Mouse (Mus musculus): Measurements from ENCODE around the gene Stat6. TPM values are rescaled to one million over a fixed set of nuclear protein-coding genes. Genes with fewer than 3 reads are reported as not detected.

Stat6 gene
- total RNA-seq, 2 experiments from 2014 or later = 8.6 to 10.0 TPM

GRCm38 (mm10) chr10:127612079-127612775, 30.6 kb upstream of the Stat6 start:
- DNase-seq (ENCODE audit: low spot score in 2 of 2) = no peak
- intact Hi-C loops (cut with DNase I) = no loop called here

DNA sequence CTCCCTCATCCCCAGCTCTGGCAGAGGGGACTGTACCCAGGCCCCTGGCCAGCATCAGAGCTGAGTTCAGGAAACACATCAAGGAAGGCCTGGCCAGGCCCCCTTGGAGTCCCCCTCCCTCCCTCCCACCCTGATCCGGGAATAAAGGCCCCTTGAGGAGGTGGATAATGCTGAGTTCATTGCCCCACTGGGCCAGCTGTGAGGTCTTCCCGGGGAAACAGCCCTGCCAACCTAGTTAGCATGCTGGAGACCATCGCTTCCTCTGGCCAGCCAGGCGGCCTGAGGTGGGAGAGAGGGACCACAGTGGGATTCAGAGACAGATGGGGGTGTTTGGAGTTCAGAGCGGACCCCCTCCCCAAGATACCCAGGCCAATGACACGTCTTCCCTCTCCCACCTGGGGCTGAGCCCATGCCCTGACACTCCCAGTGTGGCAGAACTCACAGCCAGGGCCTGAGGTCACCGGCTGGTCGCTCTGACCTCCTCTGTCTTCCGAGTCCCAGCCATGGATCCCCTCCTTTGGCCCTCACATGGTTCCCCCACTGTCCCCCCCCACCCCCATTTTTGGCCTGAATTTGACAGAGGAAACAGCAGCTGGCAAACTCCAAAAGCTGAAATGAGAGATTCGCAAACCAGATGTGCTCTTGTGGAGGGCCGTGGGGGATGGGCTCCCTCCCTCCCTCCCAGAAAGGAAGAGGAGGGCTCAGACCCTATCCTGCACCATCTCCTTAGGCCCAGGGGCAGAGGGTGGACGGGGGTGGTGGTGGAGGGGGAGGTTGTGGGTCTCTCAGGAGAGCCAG, 28.4 kb upstream of the Stat6 start:
- peak in 1 of 2 experiments; percentile 56 for DNase-seq (ENCODE audit: low spot score in 2 of 2)
- intact Hi-C loops (cut with DNase I) = loop anchor here (2.0 kb wide), 1 partner anchor 18 kb away; no protein-coding TSS in a partner anchor

DNA sequence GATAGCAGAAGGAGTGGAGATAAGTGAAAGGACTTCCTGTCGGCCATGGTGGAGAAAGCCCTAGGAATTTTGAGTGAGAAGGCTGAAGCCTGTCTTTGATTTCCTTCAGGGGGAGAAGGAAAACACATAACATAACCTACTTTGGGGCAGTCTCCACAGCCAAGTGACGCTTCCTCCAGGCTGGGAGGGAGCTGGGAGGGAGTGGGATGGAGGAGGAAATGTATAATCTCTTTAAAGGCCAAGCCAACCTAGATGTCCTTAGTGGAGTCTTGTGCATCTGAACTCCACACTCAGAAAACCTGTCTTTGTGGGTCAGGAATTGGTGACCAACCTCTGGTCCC, 27.8 kb upstream of the Stat6 start:
- intact Hi-C loops (cut with DNase I) = loop anchor here (2.0 kb wide), 1 partner anchor 18 kb away; no protein-coding TSS in a partner anchor
- DNase-seq (ENCODE audit: low spot score in 2 of 2) = no peak

DNA sequence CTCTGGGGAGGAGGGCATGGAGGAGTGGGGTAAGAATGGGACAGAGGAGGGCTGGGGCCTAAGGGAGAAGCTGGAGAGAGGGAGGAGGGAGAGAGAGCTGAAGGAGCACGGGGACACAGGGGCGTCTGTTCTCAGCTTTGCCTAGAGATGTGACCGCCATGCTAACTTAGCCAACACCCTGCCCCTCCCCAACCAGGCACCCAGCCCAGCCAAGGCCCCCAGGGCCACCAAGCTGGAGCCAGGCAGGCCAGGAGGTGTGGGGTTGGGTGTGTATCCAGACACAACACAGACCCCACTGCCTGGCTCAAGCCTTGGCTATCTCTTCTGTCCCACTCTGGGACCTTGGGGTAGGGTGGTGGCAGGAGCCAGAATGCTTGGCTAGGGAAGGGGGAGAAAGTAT, 27.2 kb upstream of the Stat6 start:
- intact Hi-C loops (cut with DNase I) = loop anchor here (2.0 kb wide), 1 partner anchor 19 kb away; no protein-coding TSS in a partner anchor
- DNase-seq (ENCODE audit: low spot score in 2 of 2) = no peak

GRCm38 (mm10) chr10:127616261-127616679, 26.5 kb upstream of the Stat6 start:
- no peak for DNase-seq (ENCODE audit: low spot score in 2 of 2)
- intact Hi-C loops (cut with DNase I) = no loop called here

DNA sequence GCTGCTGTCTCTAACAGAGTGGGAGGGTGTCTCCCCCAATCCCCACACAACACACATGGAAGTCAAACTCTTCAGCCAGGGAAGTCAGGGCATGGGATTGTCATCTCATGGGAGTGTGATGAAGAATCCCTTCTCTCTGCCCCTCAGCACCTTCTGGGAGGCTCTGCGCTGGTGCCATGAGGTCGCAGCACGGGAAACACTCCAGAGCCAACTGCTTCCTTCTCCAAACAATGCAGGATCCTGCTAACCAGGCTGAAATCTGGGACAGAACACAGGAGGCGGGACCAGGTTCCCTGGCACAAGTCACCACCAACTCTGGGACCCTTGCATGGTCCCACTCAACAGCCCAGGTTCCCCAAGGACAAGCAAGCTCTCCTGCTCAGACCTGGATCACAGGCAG, 25.5 kb upstream of the Stat6 start:
- intact Hi-C loops (cut with DNase I) = no loop called here
- DNase-seq (ENCODE audit: low spot score in 2 of 2) = no peak

DNA sequence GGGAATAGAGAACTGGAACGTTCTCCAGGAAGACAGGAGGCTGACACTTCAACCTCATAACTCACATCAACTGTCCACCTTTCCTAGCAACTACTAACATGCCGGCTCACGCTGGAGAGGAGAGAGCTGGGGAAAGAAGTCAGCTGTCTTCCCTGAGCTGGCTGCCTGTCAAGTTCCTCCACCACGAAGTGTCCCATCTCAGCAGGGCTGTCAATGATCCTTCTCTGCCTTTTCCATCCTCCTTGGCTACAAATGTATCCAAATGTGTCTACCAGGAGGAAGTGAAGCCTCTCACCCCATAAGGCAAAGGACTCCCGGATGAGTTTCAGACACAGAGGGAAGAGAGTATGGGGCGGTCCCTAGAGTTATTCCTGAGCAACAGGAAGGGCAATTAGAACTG, 24.6 kb upstream of the Stat6 start:
- intact Hi-C loops (cut with DNase I) = no loop called here
- no peak for DNase-seq (ENCODE audit: low spot score in 2 of 2)

- intact Hi-C loops (cut with DNase I) = no loop called here
- DNase-seq (ENCODE audit: low spot score in 2 of 2) = no peak
Measured at GRCm38 (mm10) chr10:127619119-127619721, 23.6 kb upstream of the Stat6 start.

DNA sequence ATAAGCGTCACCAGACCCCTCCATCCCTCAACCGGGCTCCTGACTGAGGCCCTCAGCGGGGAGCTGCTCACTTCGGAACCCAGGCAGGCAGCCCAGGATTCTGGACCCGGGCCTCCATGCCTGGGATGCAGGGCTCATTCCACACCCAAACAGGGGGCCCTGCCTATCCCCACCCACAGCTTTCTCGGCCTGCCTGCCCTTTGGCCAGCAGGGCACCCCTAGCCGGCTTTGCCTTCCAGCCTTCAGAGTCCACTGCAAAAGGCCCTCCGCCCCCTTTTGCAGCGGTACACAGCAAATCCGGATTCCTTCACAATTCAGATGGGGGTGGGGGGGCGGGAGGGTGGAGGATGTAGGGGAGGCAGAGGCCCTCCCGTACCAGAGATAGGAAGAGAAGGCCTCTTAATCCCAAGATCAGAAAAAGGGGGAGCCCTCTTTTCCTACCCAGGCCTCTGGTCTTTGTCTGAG, 22.8 kb upstream of the Stat6 start:
- no peak for DNase-seq (ENCODE audit: low spot score in 2 of 2)
- intact Hi-C loops (cut with DNase I) = no loop called here

DNA sequence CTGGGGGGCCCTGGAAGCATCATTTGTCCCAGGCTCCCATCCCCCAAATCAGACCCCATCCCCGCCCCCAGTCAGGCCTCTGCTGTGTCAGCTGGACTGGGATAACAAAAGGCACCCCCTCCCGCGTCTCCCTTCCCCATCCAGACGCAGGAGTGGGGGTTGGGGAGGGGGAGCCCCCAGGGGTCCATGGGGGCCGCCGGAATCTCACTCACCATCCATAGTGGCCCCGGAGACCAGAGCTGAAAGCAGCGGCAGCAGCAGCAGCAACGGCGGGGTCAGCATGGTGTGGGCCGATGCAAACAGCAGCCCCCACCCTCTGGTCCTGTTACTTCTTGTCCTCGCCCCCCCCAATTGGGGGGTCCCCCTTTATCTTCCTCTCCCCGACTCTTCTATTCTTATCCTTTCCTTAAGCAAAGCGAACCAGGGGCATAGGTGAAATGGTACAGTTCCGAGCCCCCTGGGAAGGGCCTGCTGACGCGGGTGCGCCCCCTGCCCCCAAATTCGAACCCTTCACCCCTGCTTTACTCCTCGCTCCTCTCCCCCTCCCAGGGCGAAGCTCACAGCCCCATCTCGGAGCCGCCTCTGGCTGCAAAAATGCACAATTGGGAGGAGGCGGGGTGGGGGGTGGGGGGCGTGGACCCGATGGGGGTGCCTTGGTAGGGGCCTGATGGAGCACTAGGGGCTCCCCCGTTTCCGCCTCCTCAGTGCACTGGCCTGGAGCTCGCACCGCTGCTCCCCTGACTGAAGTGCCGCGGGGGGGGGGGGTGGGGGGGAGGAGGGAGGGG, 22.2 kb upstream of the Stat6 start, which contains the start of gene Lrp1:
Gene Lrp1, minus strand, starts transcription at position 743 of the 785 bp plus-strand sequence.
- intact Hi-C loops (cut with DNase I) = no loop called here
- peak; percentile 48 to 51 for DNase-seq (ENCODE audit: low spot score in 2 of 2)

GRCm38 (mm10) chr10:127621191-127622056, 21.4 kb upstream of the Stat6 start:
- peak; percentile 89 to 92 for DNase-seq (ENCODE audit: low spot score in 2 of 2)

DNA sequence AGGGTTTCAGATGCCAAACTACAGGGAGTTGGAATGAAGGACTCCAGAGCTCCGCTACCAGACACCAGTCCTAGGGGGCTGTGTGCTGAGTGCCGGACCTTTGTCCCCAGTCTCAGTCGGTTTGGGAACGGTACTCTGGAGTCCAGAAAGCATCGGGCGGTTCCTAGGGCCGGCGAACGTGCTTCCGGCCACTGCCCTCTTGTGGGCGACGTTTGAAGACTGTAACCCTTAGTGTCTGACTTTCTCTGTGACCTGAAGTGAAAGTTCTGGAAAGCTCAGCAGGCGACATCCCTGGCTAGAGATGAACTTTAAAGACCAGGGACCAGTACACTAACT, 20.8 kb upstream of the Stat6 start:
- intact Hi-C loops (cut with DNase I) = loop anchor here (2.0 kb wide), 1 partner anchor 45 kb away; no protein-coding TSS in a partner anchor
- DNase-seq (ENCODE audit: low spot score in 2 of 2) = peak; percentile 49 to 65

More at GRCm38 (mm10) chr10:127621191-127622056, 21.4 kb upstream of the Stat6 start:
- intact Hi-C loops (cut with DNase I) = loop anchor here (2.0 kb wide), 1 partner anchor 45 kb away; no protein-coding TSS in a partner anchor

- no peak for DNase-seq (ENCODE audit: low spot score in 2 of 2)
Measured at GRCm38 (mm10) chr10:127622661-127623060, 20.1 kb upstream of the Stat6 start.

DNA sequence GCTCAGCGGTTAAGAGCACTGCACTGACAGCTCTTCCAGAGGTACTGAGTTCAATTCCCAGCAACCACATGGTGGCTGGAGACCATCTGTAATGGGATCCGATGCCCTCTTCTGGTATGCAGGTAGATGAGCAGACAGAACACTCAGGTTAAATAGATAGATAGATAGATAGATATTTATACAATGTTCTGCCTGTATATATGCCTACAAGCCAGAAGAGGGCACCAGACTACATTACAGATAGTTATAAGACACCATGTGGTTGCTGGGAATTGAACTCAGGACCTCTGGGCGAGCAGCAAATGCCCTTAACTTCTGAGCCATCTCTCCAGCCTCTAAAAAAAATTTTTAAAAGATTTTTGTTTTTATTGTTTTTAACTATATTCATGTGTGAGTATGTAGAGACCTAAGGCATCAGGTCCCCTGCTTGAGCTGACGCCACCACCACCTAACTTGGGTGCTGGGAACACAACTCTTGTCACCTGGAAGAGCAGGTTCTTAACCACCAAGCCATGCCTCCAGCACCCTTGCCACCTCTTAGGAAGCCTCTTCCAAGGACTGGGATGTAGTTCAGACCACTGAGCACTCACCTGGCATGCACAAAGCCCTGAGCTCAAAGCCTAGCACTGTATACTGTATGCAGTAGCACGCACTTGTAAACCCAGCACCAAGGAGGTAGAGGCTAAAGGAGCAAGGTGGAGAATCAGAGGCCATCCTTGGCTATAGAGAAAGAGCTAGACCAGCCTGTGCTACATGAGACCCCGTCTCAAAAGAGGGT, 19.2 kb upstream of the Stat6 start:
- no peak for DNase-seq (ENCODE audit: low spot score in 2 of 2)
- intact Hi-C loops (cut with DNase I) = loop anchor here (2.0 kb wide), 1 partner anchor 47 kb away; no protein-coding TSS in a partner anchor

More at GRCm38 (mm10) chr10:127622661-127623060, 20.1 kb upstream of the Stat6 start:
- intact Hi-C loops (cut with DNase I) = loop anchor here (2.0 kb wide), 1 partner anchor 46 kb away; no protein-coding TSS in a partner anchor

DNA sequence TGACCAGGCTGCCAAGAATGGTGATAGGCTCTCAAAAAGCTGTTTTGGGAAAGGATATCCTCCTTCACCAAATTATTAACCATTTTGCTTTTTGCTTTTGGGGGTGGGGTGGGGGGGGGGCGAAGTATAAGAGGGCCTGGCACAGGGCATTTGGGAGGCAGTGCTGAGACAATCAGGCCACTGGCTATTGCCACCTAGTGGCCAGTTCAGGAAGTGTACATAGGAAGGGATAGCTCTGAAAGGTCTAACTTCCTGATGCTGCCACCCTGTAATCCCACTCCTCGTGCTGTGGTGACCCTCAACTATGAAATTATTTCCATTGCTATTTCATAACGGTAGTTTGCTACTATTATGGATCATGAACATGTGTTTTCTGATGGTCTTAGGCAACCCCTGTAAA, 16.4 kb upstream of the Stat6 start:
- intact Hi-C loops (cut with DNase I) = no loop called here
- DNase-seq (ENCODE audit: low spot score in 2 of 2) = peak; percentile 58 to 63

- intact Hi-C loops (cut with DNase I) = no loop called here
- no peak for DNase-seq (ENCODE audit: low spot score in 2 of 2)
Measured at GRCm38 (mm10) chr10:127631261-127632214, 11.2 kb upstream of the Stat6 start.
